Mouse (Mus musculus) small intestine, adult 10 weeks (tissue): Measurements from ENCODE around the gene Ccdc117. TPM values are rescaled to one million over a fixed set of nuclear protein-coding genes. Genes with fewer than 3 reads are reported as not detected.

Experiments used
- polyA plus RNA-seq: library from polyadenylated mRNA; stranded (reverse); fragments of 350-450 nt; fragmentation: Illumina TruSeq; extraction: RNeasy Lipid Tissue Mini Kit (QIAGEN cat#74804); gene quantifications from one replicate; pipeline ENCODE4 v1.2.3, GENCODE M21; 2014; ENCODE audit warnings: low replicate concordance

Gene Ccdc117
- 25.1 TPM for polyA plus RNA-seq

DNA sequence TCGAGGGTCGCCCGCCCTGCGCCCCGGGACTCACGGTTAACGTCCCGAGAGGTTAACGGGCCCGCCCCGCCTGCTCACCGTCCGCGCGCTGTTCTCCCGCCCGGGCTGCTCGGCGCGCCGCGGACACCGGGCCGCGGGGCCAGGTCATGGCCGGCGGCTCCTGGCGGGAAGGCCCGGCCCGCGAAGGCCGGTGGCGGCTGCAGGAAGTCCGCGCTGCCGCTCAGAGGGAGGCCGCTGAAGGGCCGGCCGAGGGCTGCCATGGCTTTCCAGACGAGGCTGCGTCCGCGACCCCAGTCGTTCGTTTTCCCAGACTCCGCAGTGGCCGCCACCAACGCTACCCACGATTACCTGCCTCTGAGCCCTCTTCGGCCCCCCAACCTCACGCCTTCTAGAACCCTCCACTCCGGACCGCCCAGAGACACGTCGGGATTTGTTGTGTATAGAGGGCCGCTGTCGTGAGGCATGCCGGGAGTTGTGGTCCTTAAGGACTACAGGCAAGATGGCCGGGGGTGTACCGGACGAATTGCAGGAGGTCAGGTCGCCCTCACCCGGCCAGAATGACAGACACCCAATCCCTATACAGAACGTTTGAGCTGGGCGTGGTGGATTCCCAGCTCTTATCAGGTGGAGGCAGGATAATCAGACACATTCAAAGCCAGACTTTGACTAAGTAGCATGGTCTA, at the start of gene Ccdc117:
Gene Ccdc117 (minus strand): TSS at position 389 of the 683 bp plus-strand sequence.

DNA sequence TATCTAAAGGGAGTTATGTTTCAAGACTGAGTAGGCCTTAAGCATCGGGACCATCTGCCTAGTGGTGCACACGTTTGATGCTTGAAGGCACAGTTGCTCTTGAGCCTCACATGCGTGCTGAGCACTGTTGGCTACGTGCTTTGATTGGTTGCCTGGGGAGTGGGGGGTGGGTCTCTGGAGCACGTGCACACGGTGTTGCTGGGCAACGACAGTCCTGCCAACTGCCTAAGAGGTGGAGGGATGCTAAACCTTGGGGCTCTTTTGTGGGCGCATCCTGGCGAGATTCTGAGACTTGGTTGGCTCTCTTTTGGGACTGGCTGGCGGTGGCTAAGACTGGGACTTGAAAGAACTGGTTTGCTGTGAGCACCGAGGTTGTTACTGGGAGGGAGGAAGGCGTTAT, 27.5 kb upstream of the Ccdc117 start, which contains the start of gene Ankrd36:
Gene Ankrd36 (plus strand): TSS at position 211 of the 400 bp plus-strand sequence.

DNA sequence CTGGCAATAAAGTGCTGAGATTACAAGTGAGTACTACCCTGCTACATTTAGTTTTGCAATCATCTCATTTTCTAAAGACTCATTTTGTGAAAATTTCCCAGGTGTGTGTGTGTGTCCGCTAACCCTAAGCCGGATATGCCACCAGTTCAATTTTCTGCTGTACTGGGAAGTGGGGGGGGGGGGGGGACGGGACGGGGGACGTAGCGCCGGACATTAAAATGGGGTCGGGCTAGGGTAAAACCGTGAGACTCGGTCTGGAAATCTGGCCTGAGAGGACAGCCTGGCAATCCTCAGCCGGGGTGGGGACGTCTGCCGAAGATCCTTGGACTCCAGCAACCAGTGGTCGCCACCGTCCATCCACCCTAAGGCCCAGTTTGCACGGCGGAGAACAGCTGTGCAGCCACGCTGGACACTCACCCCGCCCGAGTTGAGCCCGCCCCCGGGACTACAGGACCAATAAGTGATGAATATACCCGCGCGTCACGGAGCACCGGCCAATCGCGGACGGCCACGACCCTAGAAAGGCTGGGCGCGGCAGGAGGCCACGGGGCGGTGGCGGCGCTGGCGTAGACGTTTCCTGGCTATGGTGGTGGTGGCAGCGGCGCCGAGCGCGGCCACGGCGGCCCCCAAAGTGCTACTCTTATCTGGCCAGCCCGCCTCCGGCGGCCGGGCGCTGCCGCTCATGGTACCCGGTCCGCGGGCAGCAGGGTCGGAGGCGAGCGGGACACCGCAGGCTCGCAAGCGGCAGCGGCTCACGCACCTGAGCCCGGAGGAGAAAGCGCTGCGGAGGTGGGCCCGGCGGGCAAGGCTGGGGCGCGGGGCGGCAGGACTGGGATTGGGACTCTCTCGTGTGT, 21.3 kb downstream of the Ccdc117 start, which contains the start of gene Xbp1:
Gene Xbp1 (plus strand): TSS at position 248 of the 854 bp plus-strand sequence.

Other genes starting within 250 kb of the Ccdc117 start
- gene Znrf3, start 97.3 kb downstream of the Ccdc117 start, polyA plus RNA-seq, result 3.4 TPM
- 193 TPM for gene Xbp1, start 21.5 kb downstream of the Ccdc117 start, polyA plus RNA-seq
- gene Ankrd36, start 27.5 kb upstream of the Ccdc117 start, polyA plus RNA-seq, result not detected
- 3.2 TPM for gene Mrps24, start 173.5 kb upstream of the Ccdc117 start, polyA plus RNA-seq
- 5.7 TPM for gene Urgcp, start 220.2 kb upstream of the Ccdc117 start, polyA plus RNA-seq
- 5.2 TPM for gene Dbnl, start 246.3 kb upstream of the Ccdc117 start, polyA plus RNA-seq